Mouse (Mus musculus) liver, embryonic 16.5 days (tissue): ENCODE results near the gene Clstn1. TPM values are rescaled to one million over a fixed set of nuclear protein-coding genes. Genes with fewer than 3 reads are reported as not detected.

Experiments used
- ATAC-seq: fragments of 200-750 bp; cut with Nextera tagmentation; 2 replicates; pipeline ENCODE4 v1.8.0; 2017; ENCODE audit warnings: low read depth, mild to moderate bottlenecking, moderate number of reproducible peaks, moderate library complexity
- H3K27ac ChIP-seq: fragments of 300-500 bp; sonication (generic); 2 replicates; pipeline ENCODE4 v1.5.1; 2014; ENCODE audit warnings: mild to moderate bottlenecking, low read length
- H3K27me3 ChIP-seq: fragments of 300-500 bp; sonication (generic); 2 replicates; pipeline ENCODE4 v1.6.1; 2014; ENCODE audit warnings: low read depth, low read length, mixed read lengths; ENCODE audit not compliant: control insufficient read depth, insufficient read depth
- H3K36me3 ChIP-seq: fragments of 300-500 bp; sonication (generic); 2 replicates; pipeline ENCODE4 v1.6.1; 2014; ENCODE audit warnings: mild to moderate bottlenecking; ENCODE audit not compliant: control insufficient read depth, insufficient read depth
- H3K4me1 ChIP-seq: fragments of 300-500 bp; sonication (generic); 2 replicates; pipeline ENCODE4 v1.6.1; 2014; ENCODE audit warnings: low read depth, low read length, mixed read lengths; ENCODE audit not compliant: control insufficient read depth
- H3K4me2 ChIP-seq: fragments of 300-500 bp; sonication (generic); 2 replicates; pipeline ENCODE4 v1.6.1; 2014; ENCODE audit warnings: low read depth, low read length, mixed read lengths
- H3K4me3 ChIP-seq: fragments of 300-500 bp; sonication (generic); 2 replicates; pipeline ENCODE4 v1.5.1; 2014; ENCODE audit warnings: low read depth, mild to moderate bottlenecking, low read length
- H3K9ac ChIP-seq: fragments of 300-500 bp; sonication (generic); 2 replicates; pipeline ENCODE4 v1.6.1; 2014; ENCODE audit warnings: low read depth, low read length
- H3K9me3 ChIP-seq: fragments of 300-500 bp; sonication (generic); replicated peaks from 2 replicates; pipeline ENCODE4 v1.6.1; 2016; ENCODE audit warnings: low read length; ENCODE audit not compliant: control insufficient read depth
- WGBS: fragments of 180-500 bp; shearing (Covaris S2); extraction: QIAGEN DNeasy Blood & Tissue Kit; methylation state at CpG from one replicate; pipeline ENCODE4 v1.1.7; 2014; ENCODE audit not compliant: insufficient replicate concordance; 5-methylcytosine and 5-hydroxymethylcytosine counted together
- polyA plus RNA-seq: library from polyadenylated mRNA; unstranded; fragments of >200 nt; fragmentation: Nextera tagmentation; extraction: Ambion mirVana; gene quantifications from 2 replicates; pipeline ENCODE4 v1.2.1, GENCODE M21; 2015

Clstn1 gene
- polyA plus RNA-seq, 1 experiment from 2014 or later: 1.1 TPM

- Histone ChIP-seq H3K27me3 (no peaks in the 10 kb centered on the region), H3K4me3 (no peak overlapping the region), H3K9ac (no peak overlapping the region), H3K4me1 (no peaks in the 10 kb centered on the region; the same call in 1 of the 2 replicates), H3K27ac (no peak overlapping the region), H3K36me3 (no peaks in the 10 kb centered on the region), H3K4me2 (no peak overlapping the region), H3K9me3 (no peaks in the 10 kb centered on the region)
- 42% methylated on average over 8 of the region's 8 CpGs for WGBS
- no peak for ATAC-seq
These were observed 14.6 kb upstream of the Clstn1 start for GRCm38 (mm10) chr4:149571651-149572149.

- Histone ChIP-seq H3K9me3 (no peaks in the 10 kb centered on the region), H3K9ac (no peak overlapping the region), H3K4me2 (no peak overlapping the region), H3K27me3 (no peaks in the 10 kb centered on the region), H3K4me1 (no peaks in the 10 kb centered on the region; the same call in 1 of the 2 replicates), H3K36me3 (no peaks in the 10 kb centered on the region), H3K4me3 (no peak overlapping the region), H3K27ac (no peak overlapping the region)
- WGBS: 47% methylated on average over 5 of the region's 9 CpGs
- ATAC-seq: no peak
These were observed 13.8 kb upstream of the Clstn1 start for GRCm38 (mm10) chr4:149572446-149572845.

- WGBS: 58% methylated on average over 8 of the region's 8 CpGs
- Histone ChIP-seq H3K4me1 (no peaks in the 10 kb centered on the region), H3K27ac (no peak overlapping the region), H3K27me3 (no peaks in the 10 kb centered on the region), H3K36me3 (no peaks in the 10 kb centered on the region), H3K9me3 (no peaks in the 10 kb centered on the region), H3K9ac (no peak overlapping the region), H3K4me2 (no peak overlapping the region), H3K4me3 (no peak overlapping the region)
- ATAC-seq: no peak
These were observed 13.4 kb upstream of the Clstn1 start for GRCm38 (mm10) chr4:149572851-149573250.

GRCm38 (mm10) chr4:149574391-149574821, 11.9 kb upstream of the Clstn1 start:
- no peak for ATAC-seq
- Histone ChIP-seq H3K4me1 (no peaks in the 10 kb centered on the region), H3K4me3 (no peak overlapping the region), H3K36me3 (no peaks in the 10 kb centered on the region), H3K27me3 (no peaks in the 10 kb centered on the region; the same call in none of the 2 replicates), H3K9ac (no peak overlapping the region), H3K27ac (no peak overlapping the region), H3K9me3 (no peaks in the 10 kb centered on the region), H3K4me2 (no peak overlapping the region)
- 69% methylated on average over 14 of the region's 14 CpGs for WGBS

GRCm38 (mm10) chr4:149576061-149576460, 10.2 kb upstream of the Clstn1 start:
- Histone ChIP-seq H3K4me1 (no peaks in the 10 kb centered on the region), H3K36me3 (no peaks in the 10 kb centered on the region), H3K4me3 (no peak overlapping the region), H3K4me2 (no peak overlapping the region), H3K27ac (no peak overlapping the region), H3K27me3 (no peaks in the 10 kb centered on the region; the same call in none of the 2 replicates), H3K9ac (no peak overlapping the region), H3K9me3 (no peaks in the 10 kb centered on the region)
- ATAC-seq: no peak
- 74% methylated on average over 9 of the region's 9 CpGs for WGBS

GRCm38 (mm10) chr4:149576993-149577548, 9.2 kb upstream of the Clstn1 start:
- H3K4me3 ChIP-seq: no peak overlapping the region
- H3K27ac ChIP-seq: no peak overlapping the region
- H3K4me2 ChIP-seq: no peak overlapping the region
- H3K9me3 ChIP-seq: no peaks in the 10 kb centered on the region
- no peaks in the 10 kb centered on the region for H3K4me1 ChIP-seq
- H3K27me3 ChIP-seq: no peaks in the 10 kb centered on the region; the same call in none of the 2 replicates
- ATAC-seq: no peak
- WGBS: 21% methylated on average over 4 of the region's 4 CpGs
- no peak overlapping the region for H3K9ac ChIP-seq
- no peaks in the 10 kb centered on the region for H3K36me3 ChIP-seq

- 61% methylated on average over 13 of the region's 13 CpGs for WGBS
- H3K27ac ChIP-seq: no peak overlapping the region
- H3K36me3 ChIP-seq: no peaks in the 10 kb centered on the region
- ATAC-seq: no peak
- no peak overlapping the region for H3K4me3 ChIP-seq
- H3K9ac ChIP-seq: no peak overlapping the region
- no peak overlapping the region for H3K4me2 ChIP-seq
- H3K4me1 ChIP-seq: no peaks in the 10 kb centered on the region
- H3K9me3 ChIP-seq: no peaks in the 10 kb centered on the region
- peaks cover 4% of the 10 kb centered on the region for H3K27me3 ChIP-seq
These were observed 8.1 kb upstream of the Clstn1 start for GRCm38 (mm10) chr4:149578085-149578681.

DNA sequence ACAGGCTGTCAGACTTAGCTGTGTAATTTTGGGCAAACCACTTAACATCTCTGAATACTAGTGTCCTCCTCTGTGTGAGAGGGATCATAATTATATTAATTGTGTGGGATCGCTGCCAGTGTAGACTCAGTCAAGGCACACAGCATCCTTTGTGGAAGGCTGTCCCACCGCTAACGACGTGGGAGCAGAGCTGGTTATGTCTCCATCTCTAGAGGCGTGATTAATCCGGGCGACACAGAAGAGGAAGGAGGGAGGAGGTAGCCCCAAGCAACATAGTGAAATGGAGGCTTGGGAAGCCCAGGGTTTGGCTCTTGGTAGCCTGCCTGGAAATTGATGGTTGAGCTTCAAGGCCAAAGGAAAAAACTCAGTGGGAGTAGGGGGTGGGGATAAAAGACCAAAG, 7.4 kb upstream of the Clstn1 start:
- Histone ChIP-seq H3K4me2 (no peak overlapping the region), H3K27me3 (peaks cover 5% of the 10 kb centered on the region), H3K36me3 (no peaks in the 10 kb centered on the region), H3K4me1 (no peaks in the 10 kb centered on the region), H3K9ac (no peak overlapping the region), H3K9me3 (no peaks in the 10 kb centered on the region), H3K27ac (no peak overlapping the region), H3K4me3 (no peak overlapping the region)
- WGBS: 50% methylated on average over 7 of the region's 7 CpGs
- ATAC-seq: no peak

DNA sequence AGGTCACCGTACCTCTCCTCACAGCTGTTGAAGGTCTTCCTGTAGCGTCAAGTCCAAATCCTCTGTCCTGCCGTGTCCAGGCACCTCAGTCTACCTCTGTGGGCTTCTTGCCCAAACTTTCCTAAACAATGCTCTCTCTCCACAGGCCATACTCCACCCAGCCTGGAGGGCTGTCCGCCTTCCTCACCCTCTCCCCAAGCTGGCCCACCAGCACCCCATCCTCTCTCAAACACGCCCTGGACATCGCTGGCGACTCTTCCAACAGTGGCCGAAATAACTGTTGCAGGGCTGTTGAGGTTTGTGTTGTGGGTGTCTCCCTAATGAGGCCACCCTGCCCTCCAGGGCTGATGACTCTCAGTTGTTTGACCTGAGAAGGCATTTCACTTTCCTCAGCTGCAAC, 1.0 kb upstream of the Clstn1 start:
- Histone ChIP-seq H3K4me3 (no peak overlapping the region), H3K27me3 (peaks cover 55% of the 10 kb centered on the region), H3K4me1 (no peaks in the 10 kb centered on the region; the same call in none of the 2 replicates), H3K4me2 (no peak overlapping the region), H3K27ac (no peak overlapping the region), H3K9ac (no peak overlapping the region), H3K36me3 (no peaks in the 10 kb centered on the region), H3K9me3 (no peaks in the 10 kb centered on the region)
- no peak for ATAC-seq
- 52% methylated on average over 8 of the region's 8 CpGs for WGBS
